8 mouse cellular contexts compared by ENCODE assay signal in the genomic region with DNA sequence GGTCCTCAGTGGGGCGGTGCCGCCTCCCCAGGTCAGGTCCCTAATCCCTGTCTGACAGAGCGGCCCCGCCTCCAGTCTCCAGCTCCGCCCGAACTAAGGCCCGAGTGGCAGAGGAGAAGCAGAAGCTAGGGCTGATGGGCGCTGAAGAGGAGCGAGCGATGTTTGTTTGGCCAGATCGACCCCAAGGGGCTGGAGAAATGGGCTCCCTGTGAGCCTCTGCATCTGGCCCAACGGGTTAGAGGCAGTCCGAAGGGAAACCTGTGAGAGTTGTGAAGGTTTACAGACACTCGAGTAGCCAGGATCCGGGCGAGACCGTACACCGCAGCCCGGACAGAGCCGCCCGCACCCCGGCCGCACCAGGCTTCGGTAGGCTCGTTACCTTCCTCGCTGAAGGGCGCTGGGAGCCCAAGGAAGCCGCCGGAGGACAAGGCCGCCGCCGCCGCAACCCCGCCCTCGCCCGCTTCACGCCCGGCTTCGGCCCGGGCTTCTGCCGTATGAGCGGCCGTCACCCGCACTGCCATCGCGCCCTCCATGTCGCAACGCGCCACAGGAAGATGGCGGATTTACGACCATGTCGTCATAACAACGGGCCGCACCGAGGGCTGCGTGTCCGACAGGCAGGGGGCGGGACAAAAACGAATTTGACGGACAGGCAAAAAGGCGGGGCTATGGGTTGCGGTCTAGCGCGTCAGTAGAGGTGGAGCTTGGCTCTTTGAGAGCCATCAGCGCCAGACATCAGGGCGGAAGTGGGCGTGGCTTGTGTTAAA. TPM values are rescaled to one million over a fixed set of nuclear protein-coding genes. Genes with fewer than 3 reads are reported as not detected.
DNase-seq lines count a peak whose midpoint lies in the region; ATAC-seq and TF ChIP-seq lines count a peak whose summit lies in the region.

No protein-coding gene starts in this region.

- H3K27ac ChIP-seq in gastrocnemius, adult 2 months = peak overlapping the region; percentile 95

- TF ChIP-seq CTCF in gastrocnemius, adult 2 months (IDR thresholded peaks at IDR 0.05) = no peak

- peak overlapping the region; percentile 90 for H3K4me3 ChIP-seq in gastrocnemius, adult 2 months
- H3K4me3 ChIP-seq in megakaryocyte, embryonic 14.5 days (replicated peaks) = peak overlapping the region; percentile 96

- peaks cover 44% of the 10 kb centered on the region for H3K4me1 ChIP-seq in megakaryocyte, embryonic 14.5 days

- H3K36me3 ChIP-seq in megakaryocyte, embryonic 14.5 days (replicated peaks; ENCODE audit: low read length) = peaks cover 24% of the 10 kb centered on the region

- DNase-seq in ZHBTc4 (ENCODE audit: low read depth, low spot score) = peak; percentile 100
- peak; percentile 99 for DNase-seq in gastrocnemius, adult 2 months
- DNase-seq in hindlimb bud, embryonic 11.5 days (ENCODE audit: extremely low spot score, low read depth, low spot score) = peak; percentile 95
- peak; percentile 93 to 99 for DNase-seq in left cerebral cortex, adult 8-10 months (ENCODE audit: low spot score in 2 of 2)
- peak; percentile 99 for DNase-seq in right cerebral cortex, postnatal 10 days (ENCODE audit: low spot score in 2 of 2)
- peak; percentile 98 for DNase-seq in urinary bladder, postnatal 25 days (ENCODE audit: low spot score)

- peak; percentile 90 for ATAC-seq in common myeloid progenitor, adult 5-6 weeks (replicated peaks; ENCODE audit: low read depth, poor library complexity, severe bottlenecking)

- H3K27me3 ChIP-seq in megakaryocyte, embryonic 14.5 days (replicated peaks) = no peaks in the 10 kb centered on the region

- intact Hi-C loops in gastrocnemius, adult 2 months (cut with DNase I) = loop anchor here (2.0 to 5.0 kb wide), 2 partner anchors 16 to 38 kb away; partner anchors contain the start of genes E4f1 and Pgp

- no peaks in the 10 kb centered on the region for H3K9me3 ChIP-seq in megakaryocyte, embryonic 14.5 days

RNA-seq across cellular contexts. Expression of gene Dnase1l2, which starts 12.0 kb away (rescaled TPM):
- total RNA-seq in common myeloid progenitor, adult 5-6 weeks (2017) = 1.4 TPM in 1 of 2 replicates, not detected in the other
- total RNA-seq in gastrocnemius, adult 2 months (2021) = 1 to 10 TPM; 1.4 to 2.2 TPM
- 1 to 10 TPM; 3.7 to 6.9 (median 5.1) TPM for total RNA-seq in left cerebral cortex, adult 8-10 months (2022)
- not detected in 2 replicates for polyA plus RNA-seq in megakaryocyte, embryonic 14.5 days (2012; ENCODE audit: insufficient read depth, low replicate concordance)

RNA-seq across cellular contexts. Expression of gene E4f1, which starts 15.2 kb away (rescaled TPM):
- total RNA-seq in common myeloid progenitor, adult 5-6 weeks (2017) = 10.0 and 15.2 TPM in 2 replicates
- total RNA-seq in gastrocnemius, adult 2 months (2021) = 10 to 100 TPM; 11.4 to 16.5 TPM
- 10 to 100 TPM; 32.3 to 36.2 (median 34.5) TPM for total RNA-seq in left cerebral cortex, adult 8-10 months (2022)
- polyA plus RNA-seq in megakaryocyte, embryonic 14.5 days (2012; ENCODE audit: insufficient read depth, low replicate concordance) = 9.7 and 18.7 TPM in 2 replicates

RNA-seq across cellular contexts. Expression of gene Pgp, which starts 15.3 kb away (rescaled TPM):
- 21.6 and 23.5 TPM in 2 replicates for total RNA-seq in common myeloid progenitor, adult 5-6 weeks (2017)
- 10 to 100 TPM; 50.8 to 56.3 TPM for total RNA-seq in gastrocnemius, adult 2 months (2021)
- total RNA-seq in left cerebral cortex, adult 8-10 months (2022) = 10 to 100 TPM; 59.0 to 68.7 (median 63.8) TPM
- 48.8 and 102 TPM in 2 replicates for polyA plus RNA-seq in megakaryocyte, embryonic 14.5 days (2012; ENCODE audit: insufficient read depth, low replicate concordance)

RNA-seq across cellular contexts. Expression of gene Bricd5, which starts 18.7 kb away (rescaled TPM):
- 1.3 TPM in 1 of 2 replicates, not detected in the other for total RNA-seq in common myeloid progenitor, adult 5-6 weeks (2017)
- not detected for total RNA-seq in gastrocnemius, adult 2 months (2021)
- total RNA-seq in left cerebral cortex, adult 8-10 months (2022) = 1 to 10 TPM; 1.6 to 2.4 (median 1.8) TPM
- not detected in 2 replicates for polyA plus RNA-seq in megakaryocyte, embryonic 14.5 days (2012; ENCODE audit: insufficient read depth, low replicate concordance)

RNA-seq across cellular contexts. Expression of gene Mlst8, which starts 23.9 kb away (rescaled TPM):
- total RNA-seq in common myeloid progenitor, adult 5-6 weeks (2017) = 9.6 and 25.7 TPM in 2 replicates
- 10 to 100 TPM; 12.1 to 14.8 TPM for total RNA-seq in gastrocnemius, adult 2 months (2021)
- total RNA-seq in left cerebral cortex, adult 8-10 months (2022) = 10 to 100 TPM; 29.2 to 39.0 (median 35.4) TPM
- 2.3 and 3.7 TPM in 2 replicates for polyA plus RNA-seq in megakaryocyte, embryonic 14.5 days (2012; ENCODE audit: insufficient read depth, low replicate concordance)

Comparison
In these comparisons a context has a peak if more than half of its experiments do, and no peak if none do; other contexts are left out.
1. Peak in every context shown above with its lines: DNase-seq, ATAC-seq, H3K4me3 ChIP-seq and H3K27ac ChIP-seq.